Mouse (Mus musculus) spleen, adult 2 months (tissue): ENCODE data around the gene Rnf152. TPM values are rescaled to one million over a fixed set of nuclear protein-coding genes. Genes with fewer than 3 reads are reported as not detected.

ENCODE experiments used
- DNase-seq, 2 experiments: peaks; one replicate each; pipeline versions ENCODE4 v3.0.0 to v3.0.0-alpha.2; 2012 to 2021; ENCODE audit warnings: low spot score in 2 of 2, low read depth in 1 of 2
- H3K27ac ChIP-seq: fragments of 200-500 bp; 2 replicates; pipeline ENCODE4 v1.5.1; 2012; ENCODE audit warnings: low read length, inconsistent platforms; ENCODE audit not compliant: insufficient read depth
- H3K27me3 ChIP-seq: fragments of 200-500 bp; 2 replicates; pipeline ENCODE4 v1.6.1; 2012; ENCODE audit warnings: mild to moderate bottlenecking, moderate library complexity, low read length, inconsistent platforms; ENCODE audit not compliant: control insufficient read depth, insufficient read depth
- H3K36me3 ChIP-seq: fragments of 200-500 bp; 2 replicates; pipeline ENCODE4 v1.6.1; 2012; ENCODE audit warnings: mild to moderate bottlenecking, low read length, inconsistent platforms; ENCODE audit not compliant: control insufficient read depth, insufficient read depth
- H3K4me1 ChIP-seq: fragments of 200-500 bp; 2 replicates; pipeline ENCODE4 v1.6.1; 2011; ENCODE audit warnings: inconsistent platforms; ENCODE audit not compliant: control insufficient read depth, insufficient read depth, insufficient read length
- H3K4me3 ChIP-seq: fragments of 200-500 bp; 2 replicates; pipeline ENCODE4 v1.5.1; 2011; ENCODE audit warnings: mild to moderate bottlenecking, inconsistent platforms; ENCODE audit not compliant: insufficient read depth, insufficient read length; ENCODE audit errors: extremely low read depth
- CTCF ChIP-seq: fragments of 200-500 bp; IDR thresholded peaks from 2 replicates; pipeline ENCODE4 v1.5.1; 2011; ENCODE audit warnings: mild to moderate bottlenecking, inconsistent platforms; ENCODE audit not compliant: insufficient read depth, insufficient read length, insufficient replicate concordance; ENCODE audit errors: extremely low read depth
- POLR2A ChIP-seq: fragments of 200-500 bp; IDR thresholded peaks from 2 replicates; pipeline ENCODE4 v1.6.1; 2011; ENCODE audit warnings: low read depth, low read length, inconsistent platforms
- WGBS: fragments of 180-500 bp; shearing (Covaris S2); methylation state at CpG from one replicate; pipeline ENCODE4 v1.1.7; 2018; 5-methylcytosine and 5-hydroxymethylcytosine counted together
- polyA plus RNA-seq: library from polyadenylated mRNA; depleted of rRNA; stranded (reverse); fragments of >200 nt; gene quantifications from 2 replicates; pipeline ENCODE4 v1.2.3, GENCODE M21; 2012

Rnf152 gene
- polyA plus RNA-seq, 1 experiment: 0.19 TPM

DNA sequence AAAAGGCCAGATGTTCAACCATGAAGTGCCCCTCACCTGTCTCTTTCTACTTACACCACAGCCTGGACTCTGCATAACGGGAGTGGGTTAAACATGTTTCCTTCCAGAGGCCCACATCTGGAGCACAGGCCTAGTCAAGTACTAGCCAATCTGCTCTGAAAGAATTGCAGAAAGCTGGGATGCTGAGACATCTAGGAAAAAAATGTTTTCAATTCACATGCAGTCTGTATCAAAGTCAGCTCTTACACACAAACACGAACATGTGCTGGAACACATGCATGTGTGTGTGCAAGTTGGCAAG lies 44.0 kb downstream of the Rnf152 start:
- no peaks in the 10 kb centered on the region for H3K4me1 ChIP-seq
- no peaks in the 10 kb centered on the region for H3K27me3 ChIP-seq
- no peak overlapping the region for H3K27ac ChIP-seq
- DNase-seq: no peak
- no peak overlapping the region for H3K4me3 ChIP-seq
- H3K36me3 ChIP-seq: no peaks in the 10 kb centered on the region
- TF ChIP-seq CTCF (no peak), POLR2A (no peak)
- WGBS: 62% methylated on average over 2 of the region's 2 CpGs

DNA sequence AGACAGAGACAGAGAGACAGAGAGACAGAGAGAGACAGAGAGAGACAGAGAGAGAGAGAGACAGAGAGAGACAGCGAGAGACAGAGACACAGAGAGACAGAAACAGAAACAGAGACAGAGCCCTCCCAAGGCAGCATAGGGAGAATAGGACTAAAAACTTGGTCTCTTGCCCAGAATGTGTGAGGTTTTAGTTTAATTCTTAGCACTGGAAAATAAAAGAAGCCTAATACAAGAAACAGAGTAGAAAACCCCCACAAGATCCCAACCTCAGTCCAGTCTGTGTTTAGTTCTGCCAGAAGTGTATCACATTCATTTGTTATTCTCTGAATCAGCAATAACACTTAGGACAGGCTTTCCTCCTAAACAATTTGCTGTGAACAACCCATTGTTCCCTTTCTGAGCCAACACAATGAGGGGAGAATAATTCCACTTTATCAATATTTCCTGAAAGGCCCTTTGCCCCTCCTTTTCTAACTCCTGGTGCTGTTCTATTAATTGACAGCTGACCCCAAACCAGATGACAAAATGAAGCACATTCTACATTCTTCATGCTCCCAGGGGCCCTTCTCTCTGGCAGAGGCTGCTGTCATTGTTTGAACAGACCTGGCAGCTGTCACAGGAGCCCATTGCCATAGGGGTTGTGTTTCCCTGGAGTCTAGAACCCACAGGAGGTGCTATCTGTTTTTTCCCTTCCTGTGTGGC lies 44.5 kb downstream of the Rnf152 start:
- Histone ChIP-seq H3K27me3 (no peaks in the 10 kb centered on the region), H3K4me1 (no peaks in the 10 kb centered on the region), H3K27ac (no peak overlapping the region), H3K36me3 (no peaks in the 10 kb centered on the region), H3K4me3 (no peak overlapping the region)
- DNase-seq: no peak
- WGBS: 85% methylated on average over 1 of the region's 1 CpGs
- no peak for TF ChIP-seq CTCF
- TF ChIP-seq POLR2A: no peak

DNA sequence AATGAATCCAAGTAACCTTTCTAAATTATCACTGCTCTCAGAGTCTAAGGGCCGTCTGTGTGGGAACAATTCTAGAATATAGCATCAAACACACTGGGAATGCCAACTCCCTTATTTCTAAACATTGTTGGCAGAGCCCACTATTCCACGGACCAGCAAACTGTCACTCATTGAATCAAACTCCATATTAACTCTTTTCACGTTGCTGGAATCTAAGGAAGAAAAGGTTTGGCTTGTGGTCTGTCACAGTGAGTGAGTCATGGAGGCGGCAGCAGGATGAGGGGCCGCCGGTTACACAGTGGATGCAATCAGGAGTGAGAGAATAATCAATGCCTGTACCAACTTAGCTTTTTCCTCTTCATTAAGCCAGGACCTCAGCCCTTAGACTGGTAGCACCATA lies 54.3 kb downstream of the Rnf152 start:
- DNase-seq: no peak
- Histone ChIP-seq H3K27me3 (no peaks in the 10 kb centered on the region), H3K36me3 (no peaks in the 10 kb centered on the region), H3K27ac (no peak overlapping the region), H3K4me1 (no peaks in the 10 kb centered on the region), H3K4me3 (no peak overlapping the region)
- TF ChIP-seq CTCF (no peak), POLR2A (no peak)
- 71% methylated on average over 6 of the region's 6 CpGs for WGBS

DNA sequence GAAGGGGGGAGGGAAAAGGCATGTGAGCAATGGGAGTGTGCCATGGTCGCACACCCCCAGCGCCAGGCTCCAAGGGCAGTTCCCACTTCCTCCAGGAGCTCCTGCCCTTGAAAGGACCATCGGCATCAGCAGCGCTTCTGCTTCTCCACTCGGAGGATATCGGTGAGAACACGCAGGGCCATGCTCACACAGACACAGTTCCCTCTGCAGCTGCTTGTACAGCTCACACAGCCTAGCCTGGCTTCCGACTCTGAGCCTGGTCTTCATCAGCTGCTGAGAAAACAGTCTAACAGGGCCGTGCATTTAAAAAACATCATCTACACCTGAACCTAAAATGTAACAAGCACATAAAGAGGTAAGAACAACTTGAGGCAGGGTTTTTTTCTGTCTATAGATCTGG lies 54.7 kb downstream of the Rnf152 start:
- no peak for DNase-seq
- Histone ChIP-seq H3K27me3 (no peaks in the 10 kb centered on the region), H3K27ac (no peak overlapping the region), H3K36me3 (no peaks in the 10 kb centered on the region), H3K4me3 (no peak overlapping the region), H3K4me1 (no peaks in the 10 kb centered on the region)
- WGBS: 89% methylated on average over 9 of the region's 9 CpGs
- no peak for TF ChIP-seq CTCF
- TF ChIP-seq POLR2A: no peak

DNA sequence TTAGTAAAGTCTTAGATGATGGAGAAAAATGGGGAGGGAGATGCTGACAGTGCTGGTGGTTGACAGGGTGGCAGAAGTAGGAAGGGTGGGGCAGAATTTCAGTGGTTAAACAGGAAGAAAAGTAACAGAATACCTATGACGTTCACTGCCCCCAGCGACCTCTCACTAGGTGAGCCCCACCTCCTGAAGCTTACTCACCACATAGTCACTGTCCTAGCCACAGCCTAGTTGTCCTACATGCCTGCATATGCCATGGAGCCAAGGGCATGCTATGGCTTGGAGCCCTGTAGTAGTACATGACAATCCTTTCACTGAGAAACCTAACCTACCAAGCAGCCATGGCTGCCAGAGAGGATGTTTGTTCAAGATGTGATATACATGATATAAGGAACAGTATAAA lies 64.7 kb downstream of the Rnf152 start:
- no peak for DNase-seq
- Histone ChIP-seq H3K4me1 (no peaks in the 10 kb centered on the region), H3K27me3 (no peaks in the 10 kb centered on the region), H3K4me3 (no peak overlapping the region), H3K27ac (no peak overlapping the region), H3K36me3 (no peaks in the 10 kb centered on the region)
- 52% methylated on average over 2 of the region's 2 CpGs for whole genome bisulfite sequencing
- TF ChIP-seq CTCF: no peak
- no peak for TF ChIP-seq POLR2A

DNA sequence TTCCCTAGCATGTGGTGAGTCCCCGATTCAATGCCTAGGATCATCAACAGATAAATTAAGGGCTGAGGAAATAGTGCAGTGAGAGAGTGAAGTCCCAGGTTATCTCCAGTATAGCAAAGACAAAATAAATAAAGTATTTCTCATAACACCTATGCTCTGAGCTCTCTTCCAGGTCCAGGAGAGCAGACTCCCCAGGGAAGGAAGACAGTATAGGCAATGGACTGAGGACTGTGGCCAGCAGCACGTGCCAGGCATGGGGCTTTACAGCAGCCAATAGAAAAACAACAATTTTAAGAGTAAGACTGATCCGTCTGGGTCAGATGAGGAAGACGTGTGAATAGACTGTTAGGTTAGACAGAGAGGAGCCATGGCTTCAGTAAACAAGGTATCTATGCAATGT lies 69.0 kb downstream of the Rnf152 start:
- no peak for DNase-seq
- Histone ChIP-seq H3K4me3 (no peak overlapping the region), H3K27ac (no peak overlapping the region), H3K36me3 (no peaks in the 10 kb centered on the region), H3K27me3 (no peaks in the 10 kb centered on the region), H3K4me1 (no peaks in the 10 kb centered on the region)
- WGBS: 90% methylated on average over 4 of the region's 4 CpGs
- no peak for TF ChIP-seq POLR2A
- no peak for TF ChIP-seq CTCF

DNA sequence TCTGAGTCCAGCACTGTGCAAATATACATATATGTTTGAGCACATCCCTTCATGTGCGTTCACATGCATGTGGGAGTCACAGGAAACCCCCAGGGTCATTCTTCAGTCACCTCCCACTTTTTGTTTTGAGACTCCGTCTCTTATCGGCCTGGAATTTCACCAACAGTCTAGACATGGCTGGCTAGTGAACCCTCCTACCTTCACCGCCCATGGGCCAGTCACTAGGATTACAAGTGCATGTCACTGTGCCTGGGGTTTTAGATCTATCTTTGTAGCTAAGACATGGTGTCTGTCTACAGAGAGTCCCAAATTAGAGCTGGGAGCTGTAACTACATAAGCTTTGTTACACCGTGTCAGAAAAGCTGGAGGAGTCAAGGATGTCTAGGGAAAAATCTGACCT lies 69.6 kb downstream of the Rnf152 start:
- H3K27ac ChIP-seq: no peak overlapping the region
- no peaks in the 10 kb centered on the region for H3K36me3 ChIP-seq
- no peak for DNase-seq
- no peaks in the 10 kb centered on the region for H3K27me3 ChIP-seq
- TF ChIP-seq POLR2A: no peak
- TF ChIP-seq CTCF: no peak
- no peaks in the 10 kb centered on the region for H3K4me1 ChIP-seq
- WGBS: 86% methylated on average over 5 of the region's 5 CpGs
- H3K4me3 ChIP-seq: no peak overlapping the region
